Mouse (Mus musculus) CH12F3 (cell line): Measurements from ENCODE around the gene Usp29.

Experiments
- in situ Hi-C: fragments of 300-500 bp; cut with MboI; formaldehyde crosslinking; loops from 2 replicates; pipeline ENCODE4 v1.14.3; 2020; ENCODE audit warnings: low sequenced_read_pairs

Usp29 gene

GRCm38 (mm10) chr7:6730241-6730640 lies at the start of gene Usp29, which contains the start of gene Peg3:
Gene Usp29 (plus strand): TSS chr7:6730578.
Gene Peg3 (minus strand): TSS chr7:6730431.
- in situ Hi-C loops: no loop called here

GRCm38 (mm10) chr7:6685511-6685910 lies 44.9 kb upstream of the Usp29 start:
- in situ Hi-C loops: no loop called here

- in situ Hi-C loops: no loop called here
Observed at GRCm38 (mm10) chr7:6696241-6697045, 33.9 kb upstream of the Usp29 start, which contains the start of gene Zim1. Gene Zim1 (minus strand): TSS chr7:6696450.

GRCm38 (mm10) chr7:6699230-6699629 lies 31.1 kb upstream of the Usp29 start:
- in situ Hi-C loops: no loop called here

GRCm38 (mm10) chr7:6707416-6708015 lies 22.9 kb upstream of the Usp29 start:
- in situ Hi-C loops: no loop called here

GRCm38 (mm10) chr7:6708451-6709180 lies 21.8 kb upstream of the Usp29 start:
- in situ Hi-C loops: no loop called here

GRCm38 (mm10) chr7:6709396-6709795 lies 21.0 kb upstream of the Usp29 start:
- in situ Hi-C loops: no loop called here

GRCm38 (mm10) chr7:6727351-6728121 lies 2.8 kb upstream of the Usp29 start:
- in situ Hi-C loops: loop anchor here (10.0 kb wide), 1 partner anchor 57 kb away; no protein-coding TSS in a partner anchor

- in situ Hi-C loops: loop anchor here (10.0 kb wide), 1 partner anchor 56 kb away; no protein-coding TSS in a partner anchor
Observed at GRCm38 (mm10) chr7:6728263-6728931, 2.0 kb upstream of the Usp29 start.

- in situ Hi-C loops: loop anchor here (10.0 kb wide), 1 partner anchor 56 kb away; no protein-coding TSS in a partner anchor
Observed at GRCm38 (mm10) chr7:6729061-6729817, 1.1 kb upstream of the Usp29 start.

GRCm38 (mm10) chr7:6730801-6731200 lies 423 bp downstream of the Usp29 start:
- in situ Hi-C loops: no loop called here

- in situ Hi-C loops: no loop called here
Observed at GRCm38 (mm10) chr7:6731373-6731772, 995 bp downstream of the Usp29 start.

GRCm38 (mm10) chr7:6731930-6732329 lies 1.6 kb downstream of the Usp29 start:
- in situ Hi-C loops: no loop called here

GRCm38 (mm10) chr7:6736060-6736459 lies 5.7 kb downstream of the Usp29 start:
- in situ Hi-C loops: no loop called here

GRCm38 (mm10) chr7:6744281-6744904 lies 14.0 kb downstream of the Usp29 start:
- in situ Hi-C loops: no loop called here

- in situ Hi-C loops: no loop called here
Observed at GRCm38 (mm10) chr7:6749196-6749595, 18.8 kb downstream of the Usp29 start.

GRCm38 (mm10) chr7:6753440-6753839 lies 23.1 kb downstream of the Usp29 start:
- in situ Hi-C loops: no loop called here

- in situ Hi-C loops: no loop called here
Observed at GRCm38 (mm10) chr7:6756777-6757291, 26.5 kb downstream of the Usp29 start.

GRCm38 (mm10) chr7:6759698-6760097 lies 29.3 kb downstream of the Usp29 start:
- in situ Hi-C loops: no loop called here
